Mouse (Mus musculus): Measurements from ENCODE around the gene Vmn1r210. TPM values are rescaled to one million over a fixed set of nuclear protein-coding genes. Genes with fewer than 3 reads are reported as not detected.
"Not testable (repeated sequence)": the region's sequence is repeated elsewhere in the genome, so short reads cannot be mapped to it uniquely, and the experiment has no call there.

Vmn1r210 gene
- not detected in 2 replicates for polyA plus RNA-seq (2012; rRNA removed)

DNA sequence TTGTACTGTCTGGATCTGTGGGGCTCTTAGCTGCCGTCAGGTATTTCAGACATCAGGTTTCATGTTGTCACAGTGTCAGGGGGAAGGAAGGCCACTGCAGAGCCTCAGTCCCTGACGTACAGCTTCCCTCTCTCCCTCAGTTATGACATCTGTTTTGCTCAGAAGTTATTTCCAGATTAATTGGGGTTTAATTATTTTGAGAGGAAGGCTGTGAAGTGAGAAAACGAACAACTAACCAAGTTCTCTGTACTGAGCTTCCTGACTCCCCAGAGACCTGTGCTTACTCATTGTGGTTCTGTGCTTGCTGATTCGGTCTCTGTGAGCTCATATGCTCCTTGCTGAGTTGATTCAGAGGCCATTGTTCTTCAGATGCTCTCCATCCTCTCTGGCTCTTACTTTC lies at the start of gene Vmn1r210:
Vmn1r210 (minus strand) TSS at position 101 of the 400 bp plus-strand sequence.
- DNase-seq (ENCODE audit: low read depth): no peak

GRCm38 (mm10) chr13:22879257-22879656 lies 48.1 kb upstream of the Vmn1r210 start:
- DNase-seq (ENCODE audit: low read depth): no peak

DNA sequence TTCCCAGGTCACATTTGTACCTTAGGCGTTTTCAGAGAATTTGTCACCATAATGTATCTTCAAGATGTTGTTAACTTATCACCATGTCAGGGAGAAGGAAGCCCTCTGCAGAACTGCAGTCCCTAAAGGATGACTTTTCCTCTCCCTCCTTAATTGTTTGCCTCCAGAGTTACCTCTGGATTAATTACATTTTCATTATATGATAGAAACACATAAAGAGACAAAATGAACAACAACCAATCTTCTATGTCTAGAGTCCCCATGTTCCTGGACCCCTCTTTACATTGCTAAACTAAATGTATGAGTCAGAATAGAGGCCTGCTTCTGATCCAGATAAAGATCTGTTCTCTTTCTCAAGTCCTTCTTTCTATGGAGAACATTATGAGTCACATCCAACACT lies 26.3 kb upstream of the Vmn1r210 start, which contains the start of gene Vmn1r211:
Vmn1r211 (minus strand) TSS at position 101 of the 400 bp plus-strand sequence.
- no peak for DNase-seq (ENCODE audit: low read depth)

DNA sequence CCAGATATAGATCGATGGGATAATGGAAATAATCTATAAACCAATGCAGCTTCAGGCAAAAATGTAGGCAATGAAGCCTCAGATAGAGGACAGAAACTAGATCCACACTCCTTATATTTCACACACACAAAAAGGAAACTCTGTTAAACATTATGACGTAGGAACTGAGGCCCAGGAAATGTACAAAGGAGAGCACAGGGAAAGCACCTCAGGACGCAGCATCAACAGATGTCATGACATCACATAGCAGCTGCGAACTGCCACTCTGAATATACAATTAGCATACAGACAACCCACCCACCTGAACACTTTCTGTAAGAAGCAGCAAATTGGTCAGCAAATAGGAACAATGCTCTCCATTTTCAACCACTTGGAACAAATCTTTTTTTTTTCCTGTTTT lies 23.6 kb upstream of the Vmn1r210 start:
- DNase-seq (ENCODE audit: low read depth): no peak

DNA sequence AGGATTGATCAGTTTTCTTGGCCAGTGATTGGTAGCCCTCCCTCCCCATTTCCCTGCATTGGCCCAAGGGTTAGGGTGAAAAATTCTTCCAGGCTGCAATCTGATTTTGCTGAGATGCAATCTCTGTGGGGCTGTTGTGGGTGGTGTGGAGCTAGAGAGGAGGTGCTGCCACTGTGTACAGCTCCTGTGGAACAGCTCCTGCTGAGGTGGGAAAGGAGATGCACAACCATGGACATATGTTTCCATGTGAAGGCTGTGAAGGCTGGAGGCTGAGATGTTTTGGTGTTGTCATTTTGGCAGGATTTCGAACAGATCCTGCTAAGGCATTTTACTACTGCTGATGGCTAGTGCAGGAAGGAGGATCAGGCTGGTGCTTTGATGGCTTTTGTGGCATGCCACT lies 15.7 kb upstream of the Vmn1r210 start:
- DNase-seq (ENCODE audit: low read depth): no peak

DNA sequence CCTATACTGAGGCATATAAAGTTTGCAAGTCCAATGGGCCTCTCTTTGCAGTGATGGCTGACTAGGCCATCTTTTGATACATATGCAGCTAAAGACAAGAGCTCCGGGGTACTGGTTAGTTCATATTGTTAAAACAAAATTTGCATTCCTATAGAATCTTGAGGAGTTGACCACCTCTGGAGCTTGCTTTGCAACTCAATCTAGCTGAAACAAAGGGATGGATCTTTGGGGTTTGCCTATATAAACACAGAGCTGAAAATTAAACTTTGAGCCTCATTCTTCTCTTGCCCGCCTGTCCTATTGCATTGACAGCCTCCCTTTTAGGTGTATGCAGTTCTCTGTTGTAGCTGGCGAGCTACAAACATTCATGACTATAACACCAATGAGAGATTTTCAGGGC lies 13.2 kb upstream of the Vmn1r210 start:
- not testable (repeated sequence) for DNase-seq (ENCODE audit: low read depth)

- not testable (repeated sequence) for DNase-seq (ENCODE audit: low read depth)
These were observed 1.8 kb downstream of the Vmn1r210 start for GRCm38 (mm10) chr13:22829395-22829794.

GRCm38 (mm10) chr13:22821601-22822000 lies 9.5 kb downstream of the Vmn1r210 start:
- DNase-seq (ENCODE audit: low read depth): not testable (repeated sequence)

DNA sequence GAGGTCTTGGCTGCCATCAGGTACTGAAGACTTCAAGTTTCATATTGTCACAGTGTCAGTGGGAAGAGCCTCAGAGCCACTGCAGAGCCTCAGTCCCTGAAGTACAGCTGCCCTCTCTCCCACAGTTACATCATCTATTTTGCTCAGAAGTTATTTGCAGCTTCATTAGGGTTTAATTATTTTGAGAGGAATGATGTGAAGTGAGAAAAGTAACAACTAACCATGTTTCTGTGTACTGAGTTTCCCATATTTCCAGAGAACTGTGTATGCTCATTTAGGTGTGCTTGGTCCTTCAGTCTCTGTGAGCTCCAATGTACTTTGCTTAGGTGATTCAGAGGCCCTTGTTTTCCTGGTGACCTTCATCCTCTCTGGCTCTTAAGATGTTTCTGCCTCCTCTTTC lies 21.6 kb downstream of the Vmn1r210 start, which contains the start of gene Vmn1r209:
Vmn1r209 (minus strand) TSS at position 101 of the 400 bp plus-strand sequence.
- DNase-seq (ENCODE audit: low read depth): not testable (repeated sequence)

GRCm38 (mm10) chr13:22788096-22788495 lies 43.1 kb downstream of the Vmn1r210 start:
- not testable (repeated sequence) for DNase-seq (ENCODE audit: low read depth)

DNA sequence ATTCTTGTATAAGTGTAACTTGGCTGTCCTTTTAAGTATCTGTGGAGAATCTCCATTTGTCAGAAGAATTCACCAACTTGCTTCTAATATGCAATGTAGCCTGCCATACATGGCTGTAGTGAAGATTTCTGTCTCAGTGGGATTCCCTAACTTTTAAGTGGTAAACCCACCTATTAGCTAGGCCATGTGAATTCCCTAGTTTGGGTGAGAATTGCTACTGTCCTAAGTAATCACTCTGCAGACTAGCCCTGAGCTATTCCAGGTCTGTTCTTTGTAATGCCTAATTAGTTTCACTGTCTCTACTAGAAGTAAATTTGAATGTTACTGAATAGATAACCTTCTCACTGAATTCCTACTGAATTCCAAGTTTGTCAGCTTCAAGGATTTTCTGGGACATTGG lies 47.0 kb downstream of the Vmn1r210 start:
- DNase-seq (ENCODE audit: low read depth): not testable (repeated sequence)

- DNase-seq (ENCODE audit: low read depth): not testable (repeated sequence)
These were observed 53.8 kb downstream of the Vmn1r210 start, which contains the start of gene Vmn1r208 for GRCm38 (mm10) chr13:22777300-22777699. Vmn1r208 (minus strand) TSS chr13:22777400.

Other genes starting within 250 kb of the Vmn1r210 start
- gene Vmn1r205, start 238.3 kb downstream of the Vmn1r210 start, polyA plus RNA-seq (2012; rRNA removed): not detected in 2 replicates
- gene Vmn1r206, start 207.1 kb downstream of the Vmn1r210 start, polyA plus RNA-seq (2012; rRNA removed): not detected in 2 replicates
- gene Vmn1r207-ps, start 101.7 kb downstream of the Vmn1r210 start, polyA plus RNA-seq (2012; rRNA removed): not detected in 2 replicates
- not detected in 2 replicates for gene Vmn1r208, start 53.9 kb downstream of the Vmn1r210 start, polyA plus RNA-seq (2012; rRNA removed)
- not detected in 2 replicates for gene Vmn1r209, start 21.7 kb downstream of the Vmn1r210 start, polyA plus RNA-seq (2012; rRNA removed)
- not detected in 2 replicates for gene Vmn1r211, start 26.2 kb upstream of the Vmn1r210 start, polyA plus RNA-seq (2012; rRNA removed)
- gene Vmn1r212, start 52.9 kb upstream of the Vmn1r210 start, polyA plus RNA-seq (2012; rRNA removed): not detected in 2 replicates
- gene Vmn1r213, start 176.3 kb upstream of the Vmn1r210 start, polyA plus RNA-seq (2012; rRNA removed): not detected in 2 replicates
- not detected in 2 replicates for gene Vmn1r214, start 199.1 kb upstream of the Vmn1r210 start, polyA plus RNA-seq (2012; rRNA removed)
- not detected in 2 replicates for gene Vmn1r215, start 236.7 kb upstream of the Vmn1r210 start, polyA plus RNA-seq (2012; rRNA removed)

Data from gonadal fat pad, adult 2 months (tissue).